Mouse (Mus musculus): ENCODE results near the gene Rnf225. TPM values are rescaled to one million over a fixed set of nuclear protein-coding genes. Genes with fewer than 3 reads are reported as not detected.

The Rnf225 gene
- polyA plus RNA-seq, 1 experiment = 1.8 TPM

- H3K4me3 ChIP-seq (ENCODE audit: control insufficient read depth, insufficient read depth, low read length) = peak within 1 kb of the TSS; percentile 73
- peaks cover 16% of the 10 kb centered on the region for H3K4me1 ChIP-seq (replicated peaks; ENCODE audit: control insufficient read depth, insufficient read depth, low read length)
- no peaks in the 10 kb centered on the region for H3K27me3 ChIP-seq (ENCODE audit: control insufficient read depth, insufficient read depth, low read length)
- peak within 1 kb of the TSS; percentile 88 for H3K27ac ChIP-seq (ENCODE audit: control insufficient read depth, insufficient read depth, low read length)
- 1% methylated on average over 49 of the region's 49 CpGs for WGBS
- peak; percentile 96 for DNase-seq
- no peaks in the 10 kb centered on the region for H3K36me3 ChIP-seq (ENCODE audit: control insufficient read depth, insufficient read depth, low read length)
- TF ChIP-seq CTCF (IDR thresholded peaks at IDR 0.05; ENCODE audit: borderline replicate concordance, control insufficient read depth, extremely low read depth, insufficient read depth, low read length, poor library complexity) (no peak; the same call in 1 of the 2 replicates), POLR2A (IDR thresholded peaks at IDR 0.05; ENCODE audit: control insufficient read depth, extremely low read depth, insufficient read depth, low read length, poor library complexity) (peak; percentile 82)
Measured at GRCm38 (mm10) chr7:12977682-12978389, 50.6 kb downstream of the Rnf225 start, which contains the start of gene Zfp446. Gene Zfp446 (plus strand): TSS chr7:12977848.

- H3K27me3 ChIP-seq (ENCODE audit: control insufficient read depth, insufficient read depth, low read length) = no peaks in the 10 kb centered on the region
- no peak overlapping the region for H3K4me3 ChIP-seq (ENCODE audit: control insufficient read depth, insufficient read depth, low read length)
- H3K36me3 ChIP-seq (ENCODE audit: control insufficient read depth, insufficient read depth, low read length) = no peaks in the 10 kb centered on the region
- no peak for DNase-seq
- TF ChIP-seq POLR2A (IDR thresholded peaks at IDR 0.05; ENCODE audit: control insufficient read depth, extremely low read depth, insufficient read depth, low read length, poor library complexity) = no peak
- TF ChIP-seq CTCF (IDR thresholded peaks at IDR 0.05; ENCODE audit: borderline replicate concordance, control insufficient read depth, extremely low read depth, insufficient read depth, low read length, poor library complexity) = no peak
- WGBS = 78% methylated on average over 18 of the region's 18 CpGs
- H3K27ac ChIP-seq (ENCODE audit: control insufficient read depth, insufficient read depth, low read length) = peak overlapping the region; percentile 88
- H3K4me1 ChIP-seq (replicated peaks; ENCODE audit: control insufficient read depth, insufficient read depth, low read length) = peaks cover 16% of the 10 kb centered on the region
Measured at GRCm38 (mm10) chr7:12978931-12979722, 51.9 kb downstream of the Rnf225 start.

DNA sequence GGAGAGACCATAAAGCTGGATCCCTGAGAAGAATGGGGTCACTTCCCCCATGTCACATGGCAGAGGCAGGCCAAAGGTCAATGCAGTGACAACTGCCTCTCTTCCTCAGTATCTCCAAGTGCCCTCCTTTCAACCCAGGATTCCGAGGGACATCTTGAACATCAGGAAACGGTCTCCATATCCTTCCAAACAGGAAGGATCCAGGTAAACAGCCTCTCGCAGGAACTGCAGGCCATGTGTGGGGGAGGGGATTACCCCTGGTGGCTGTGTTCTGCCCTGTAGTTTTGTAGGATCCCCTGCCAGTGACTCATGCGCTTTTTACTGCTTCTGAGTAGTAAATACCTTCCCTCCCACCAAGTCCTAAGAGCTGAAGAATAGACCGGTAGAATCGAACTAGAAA lies 52.6 kb downstream of the Rnf225 start:
- no peaks in the 10 kb centered on the region for H3K27me3 ChIP-seq (ENCODE audit: control insufficient read depth, insufficient read depth, low read length)
- TF ChIP-seq CTCF (IDR thresholded peaks at IDR 0.05; ENCODE audit: borderline replicate concordance, control insufficient read depth, extremely low read depth, insufficient read depth, low read length, poor library complexity) (no peak), POLR2A (IDR thresholded peaks at IDR 0.05; ENCODE audit: control insufficient read depth, extremely low read depth, insufficient read depth, low read length, poor library complexity) (no peak)
- WGBS = 92% methylated on average over 6 of the region's 6 CpGs
- H3K4me1 ChIP-seq (replicated peaks; ENCODE audit: control insufficient read depth, insufficient read depth, low read length) = peaks cover 16% of the 10 kb centered on the region
- no peaks in the 10 kb centered on the region for H3K36me3 ChIP-seq (ENCODE audit: control insufficient read depth, insufficient read depth, low read length)
- no peak overlapping the region for H3K4me3 ChIP-seq (ENCODE audit: control insufficient read depth, insufficient read depth, low read length)
- DNase-seq = no peak
- H3K27ac ChIP-seq (ENCODE audit: control insufficient read depth, insufficient read depth, low read length) = no peak overlapping the region

GRCm38 (mm10) chr7:12980291-12980690 lies 53.1 kb downstream of the Rnf225 start:
- peaks cover 16% of the 10 kb centered on the region for H3K4me1 ChIP-seq (replicated peaks; ENCODE audit: control insufficient read depth, insufficient read depth, low read length)
- no peak for DNase-seq
- 96% methylated on average over 7 of the region's 7 CpGs for WGBS
- H3K4me3 ChIP-seq (ENCODE audit: control insufficient read depth, insufficient read depth, low read length) = no peak overlapping the region
- H3K27ac ChIP-seq (ENCODE audit: control insufficient read depth, insufficient read depth, low read length) = no peak overlapping the region
- TF ChIP-seq POLR2A (IDR thresholded peaks at IDR 0.05; ENCODE audit: control insufficient read depth, extremely low read depth, insufficient read depth, low read length, poor library complexity) (no peak), CTCF (IDR thresholded peaks at IDR 0.05; ENCODE audit: borderline replicate concordance, control insufficient read depth, extremely low read depth, insufficient read depth, low read length, poor library complexity) (no peak)
- H3K27me3 ChIP-seq (ENCODE audit: control insufficient read depth, insufficient read depth, low read length) = no peaks in the 10 kb centered on the region
- H3K36me3 ChIP-seq (ENCODE audit: control insufficient read depth, insufficient read depth, low read length) = no peaks in the 10 kb centered on the region

Other genes starting within 250 kb of the Rnf225 start
- gene Vmn2r55, start 242.4 kb upstream of the Rnf225 start, polyA plus RNA-seq (2012; rRNA removed) = not detected in 2 replicates
- not detected in 2 replicates for gene Vmn2r56, start 192.4 kb upstream of the Rnf225 start, polyA plus RNA-seq (2012; rRNA removed)
- 2.7 and 2.9 TPM in 2 replicates for gene Zscan18, start 123.8 kb upstream of the Rnf225 start, polyA plus RNA-seq (2012; rRNA removed)
- 4.1 and 4.2 TPM in 2 replicates for gene Zfp329, start 108.6 kb upstream of the Rnf225 start, polyA plus RNA-seq (2012; rRNA removed)
- gene Zfp110, start 92.7 kb upstream of the Rnf225 start, polyA plus RNA-seq (2012; rRNA removed) = 16.9 and 17.6 TPM in 2 replicates
- 1.7 and 2.2 TPM in 2 replicates for gene Zfp128, start 46.2 kb upstream of the Rnf225 start, polyA plus RNA-seq (2012; rRNA removed)
- gene Zscan22, start 29.6 kb upstream of the Rnf225 start, polyA plus RNA-seq (2012; rRNA removed) = 14.3 and 14.9 TPM in 2 replicates
- 2,545 and 2,907 TPM in 2 replicates for gene Rps5, start 5.1 kb upstream of the Rnf225 start, polyA plus RNA-seq (2012; rRNA removed)
- 8.7 and 9.3 TPM in 2 replicates for gene Zfp324, start 38.4 kb downstream of the Rnf225 start, polyA plus RNA-seq (2012; rRNA removed)
- gene Zfp446, start 50.4 kb downstream of the Rnf225 start, polyA plus RNA-seq (2012; rRNA removed) = 10.8 and 11.4 TPM in 2 replicates
- gene Slc27a5, start 70.8 kb downstream of the Rnf225 start, polyA plus RNA-seq (2012; rRNA removed) = 0.89 and 3.0 TPM in 2 replicates
- 902 and 905 TPM in 2 replicates for gene Trim28, start 71.7 kb downstream of the Rnf225 start, polyA plus RNA-seq (2012; rRNA removed)
- gene Zbtb45, start 82.6 kb downstream of the Rnf225 start, polyA plus RNA-seq (2012; rRNA removed) = 78.8 and 127 TPM in 2 replicates
- 65.6 and 65.7 TPM in 2 replicates for gene Chmp2a, start 107.4 kb downstream of the Rnf225 start, polyA plus RNA-seq (2012; rRNA removed)
- 236 and 244 TPM in 2 replicates for gene Ube2m, start 110.9 kb downstream of the Rnf225 start, polyA plus RNA-seq (2012; rRNA removed)
- 3.5 and 4.5 TPM in 2 replicates for gene Mzf1, start 127.3 kb downstream of the Rnf225 start, polyA plus RNA-seq (2012; rRNA removed)
- gene Vmn1r85, start 167.8 kb downstream of the Rnf225 start, polyA plus RNA-seq (2012; rRNA removed) = not detected in 2 replicates
- gene Vmn1r86, start 192.5 kb downstream of the Rnf225 start, polyA plus RNA-seq (2012; rRNA removed) = not detected in 2 replicates
- not detected in 2 replicates for gene Vmn1r87, start 212.7 kb downstream of the Rnf225 start, polyA plus RNA-seq (2012; rRNA removed)
- not detected in 2 replicates for gene Vmn1r88, start 232.2 kb downstream of the Rnf225 start, polyA plus RNA-seq (2012; rRNA removed)

All from thymus, adult 2 months (tissue).